Mouse (Mus musculus) heart, embryonic 14.5 days (tissue): Measurements from ENCODE around the gene Dnajc13. TPM values are rescaled to one million over a fixed set of nuclear protein-coding genes. Genes with fewer than 3 reads are reported as not detected.

ENCODE experiments used
- ATAC-seq: fragments of 200-750 bp; cut with Nextera tagmentation; 2 replicates; pipeline ENCODE4 v1.8.0; 2017; ENCODE audit warnings: low read depth, moderate TSS enrichment; ENCODE audit not compliant: insufficient number of reproducible peaks, insufficient read depth, low FRiP score
- H3K27ac ChIP-seq, 2 experiments: fragments of 200-500 bp in 1 of 2; fragments of 300-500 bp in 1 of 2; sonication (generic) in 1 of 2; replicated peaks in 1 of 2; 2 replicates each; pipeline ENCODE4 v1.5.1; 2012 to 2014; ENCODE audit warnings: low read depth in 2 of 2, low read length in 2 of 2, control low read depth in 1 of 2, mild to moderate bottlenecking in 1 of 2, mixed read lengths in 1 of 2; ENCODE audit not compliant: control insufficient read depth in 1 of 2, insufficient read depth in 1 of 2
- H3K27me3 ChIP-seq: fragments of 300-500 bp; sonication (generic); 2 replicates; pipeline ENCODE4 v1.6.1; 2014; ENCODE audit warnings: mild to moderate bottlenecking, low read length, control low read depth; ENCODE audit not compliant: control insufficient read depth, insufficient read depth
- H3K36me3 ChIP-seq: fragments of 300-500 bp; sonication (generic); 2 replicates; pipeline ENCODE4 v1.6.1; 2014; ENCODE audit warnings: mild to moderate bottlenecking, control low read depth, low read length, mixed read lengths; ENCODE audit not compliant: control insufficient read depth, insufficient read depth
- H3K4me1 ChIP-seq, 2 experiments: fragments of 200-500 bp in 1 of 2; fragments of 300-500 bp in 1 of 2; sonication (generic) in 1 of 2; 2 replicates each; pipeline ENCODE4 v1.6.1; 2012 to 2014; ENCODE audit warnings: low read length in 2 of 2, control low read depth in 1 of 2, mixed read lengths in 1 of 2; ENCODE audit not compliant: control insufficient read depth in 2 of 2, insufficient read depth in 2 of 2
- H3K4me2 ChIP-seq: fragments of 300-500 bp; sonication (generic); 2 replicates; pipeline ENCODE4 v1.6.1; 2014; ENCODE audit warnings: mild to moderate bottlenecking, low read length
- H3K4me3 ChIP-seq, 2 experiments: fragments of 200-500 bp in 1 of 2; fragments of 300-500 bp in 1 of 2; sonication (generic) in 1 of 2; 2 replicates each; pipeline ENCODE4 v1.5.1; 2012 to 2014; ENCODE audit warnings: low read length in 2 of 2, mild to moderate bottlenecking in 2 of 2, control low read depth in 1 of 2, low read depth in 1 of 2, moderate library complexity in 1 of 2; ENCODE audit not compliant: control insufficient read depth in 1 of 2, insufficient read depth in 1 of 2
- H3K9ac ChIP-seq: fragments of 300-500 bp; sonication (generic); 2 replicates; pipeline ENCODE4 v1.6.1; 2014; ENCODE audit warnings: mild to moderate bottlenecking, low read length
- H3K9me3 ChIP-seq: fragments of 300-500 bp; sonication (generic); 2 replicates; pipeline ENCODE4 v1.6.1; 2016; ENCODE audit warnings: low read length, control low read depth; ENCODE audit not compliant: control insufficient read depth
- WGBS: fragments of 180-500 bp; shearing (Covaris S2); extraction: QIAGEN DNeasy Blood & Tissue Kit; methylation state at CpG from one replicate; pipeline ENCODE4 v1.1.7; 2014; 5-methylcytosine and 5-hydroxymethylcytosine counted together
- polyA plus RNA-seq: library from polyadenylated mRNA; unstranded; fragments of >200 nt; fragmentation: Nextera tagmentation; extraction: Ambion mirVana; gene quantifications from 2 replicates; pipeline ENCODE4 v1.2.1, GENCODE M21; 2014

Gene Dnajc13
- polyA plus RNA-seq, 1 experiment from 2014 or later, result 15.5 TPM

GRCm38 (mm10) chr9:104271642-104272041 is 8.9 kb upstream of the Dnajc13 start:
- no peaks in the 10 kb centered on the region for H3K4me1 ChIP-seq
- H3K27ac ChIP-seq, result no peak overlapping the region
- WGBS, result 67% methylated on average over 4 of the region's 4 CpGs
- no peaks in the 10 kb centered on the region for H3K9me3 ChIP-seq
- no peaks in the 10 kb centered on the region for H3K27me3 ChIP-seq
- H3K4me3 ChIP-seq, result no peak overlapping the region
- no peak overlapping the region for H3K9ac ChIP-seq
- H3K36me3 ChIP-seq, result no peaks in the 10 kb centered on the region
- ATAC-seq, result no peak
- H3K4me2 ChIP-seq, result no peak overlapping the region

- 67% methylated on average over 3 of the region's 3 CpGs for WGBS
- no peaks in the 10 kb centered on the region for H3K36me3 ChIP-seq
Measured at GRCm38 (mm10) chr9:104269944-104270343, 7.2 kb upstream of the Dnajc13 start.

GRCm38 (mm10) chr9:104269349-104269871 is 6.7 kb upstream of the Dnajc13 start:
- Histone ChIP-seq H3K9ac (no peak overlapping the region), H3K9me3 (no peaks in the 10 kb centered on the region), H3K27me3 (no peaks in the 10 kb centered on the region), H3K27ac (no peak overlapping the region), H3K36me3 (no peaks in the 10 kb centered on the region), H3K4me3 (no peak overlapping the region), H3K4me2 (no peak overlapping the region), H3K4me1 (no peaks in the 10 kb centered on the region)
- ATAC-seq, result no peak
- WGBS, result 46% methylated on average over 10 of the region's 10 CpGs

More at GRCm38 (mm10) chr9:104269944-104270343, 7.2 kb upstream of the Dnajc13 start:
- Histone ChIP-seq H3K4me3 (no peak overlapping the region), H3K4me2 (no peak overlapping the region), H3K4me1 (no peaks in the 10 kb centered on the region), H3K27ac (no peak overlapping the region), H3K9ac (no peak overlapping the region), H3K9me3 (no peaks in the 10 kb centered on the region), H3K27me3 (no peaks in the 10 kb centered on the region)
- ATAC-seq, result no peak

GRCm38 (mm10) chr9:104264567-104264966 is 1.8 kb upstream of the Dnajc13 start:
- Histone ChIP-seq H3K4me1 (peaks cover 5 to 18% of the 10 kb centered on the region in 2 experiments), H3K36me3 (no peaks in the 10 kb centered on the region), H3K9ac (no peak overlapping the region), H3K27me3 (no peaks in the 10 kb centered on the region), H3K27ac (no peak overlapping the region), H3K4me2 (no peak overlapping the region), H3K4me3 (no peak overlapping the region), H3K9me3 (no peaks in the 10 kb centered on the region)
- ATAC-seq, result no peak
- 81% methylated on average over 2 of the region's 2 CpGs for WGBS

GRCm38 (mm10) chr9:104262016-104262762 is 541 bp downstream of the Dnajc13 start:
- Histone ChIP-seq H3K4me3 (peak overlapping the region; percentile 86 to 99), H3K4me1 (peaks cover 5 to 18% of the 10 kb centered on the region in 2 experiments), H3K36me3 (no peaks in the 10 kb centered on the region), H3K9ac (peak overlapping the region; percentile 97), H3K27ac (peak overlapping the region; percentile 77 to 93), H3K4me2 (peak overlapping the region; percentile 79), H3K9me3 (no peaks in the 10 kb centered on the region), H3K27me3 (no peaks in the 10 kb centered on the region)
- ATAC-seq, result peak; percentile 67
- WGBS, result under 1% methylated on average over 42 of the region's 46 CpGs

GRCm38 (mm10) chr9:104260306-104260705 is 2.4 kb downstream of the Dnajc13 start:
- H3K27me3 ChIP-seq, result no peaks in the 10 kb centered on the region
- 64% methylated on average over 4 of the region's 4 CpGs for WGBS
- no peak overlapping the region for H3K4me2 ChIP-seq
- H3K9ac ChIP-seq, result no peak overlapping the region
- no peak overlapping the region for H3K4me3 ChIP-seq
- H3K27ac ChIP-seq, result no peak overlapping the region
- ATAC-seq, result no peak
- H3K36me3 ChIP-seq, result no peaks in the 10 kb centered on the region
- no peaks in the 10 kb centered on the region for H3K9me3 ChIP-seq
- peaks cover 5 to 18% of the 10 kb centered on the region in 2 experiments for H3K4me1 ChIP-seq

- no peaks in the 10 kb centered on the region for H3K9me3 ChIP-seq
- ATAC-seq, result no peak
- H3K27me3 ChIP-seq, result no peaks in the 10 kb centered on the region
- WGBS, result 64% methylated on average over 2 of the region's 2 CpGs
- no peak overlapping the region for H3K27ac ChIP-seq
- no peaks in the 10 kb centered on the region for H3K36me3 ChIP-seq
- peaks cover 7 to 17% of the 10 kb centered on the region in 2 experiments for H3K4me1 ChIP-seq
- no peak overlapping the region for H3K4me2 ChIP-seq
- no peak overlapping the region for H3K9ac ChIP-seq
- H3K4me3 ChIP-seq, result no peak overlapping the region
Measured at GRCm38 (mm10) chr9:104256085-104256484, 6.6 kb downstream of the Dnajc13 start.
